Mouse (Mus musculus) midbrain, embryonic 16.5 days (tissue): ENCODE data around the gene Slc25a40. TPM values are rescaled to one million over a fixed set of nuclear protein-coding genes. Genes with fewer than 3 reads are reported as not detected.

Experiments used
- ATAC-seq: fragments of 200-750 bp; cut with Nextera tagmentation; 2 replicates; pipeline ENCODE4 v1.8.0; 2017; ENCODE audit warnings: moderate TSS enrichment
- H3K27ac ChIP-seq: fragments of 300-500 bp; sonication (generic); 2 replicates; pipeline ENCODE4 v1.5.1; 2014; ENCODE audit warnings: mild to moderate bottlenecking, low read length, mixed read lengths
- H3K27me3 ChIP-seq: fragments of 300-500 bp; sonication (generic); 2 replicates; pipeline ENCODE4 v1.6.1; 2014; ENCODE audit warnings: low read depth, low read length, mixed read lengths; ENCODE audit not compliant: control insufficient read depth, insufficient read depth
- H3K36me3 ChIP-seq: fragments of 300-500 bp; sonication (generic); 2 replicates; pipeline ENCODE4 v1.6.1; 2014; ENCODE audit warnings: mild to moderate bottlenecking, low read length, moderate library complexity, mixed read lengths; ENCODE audit not compliant: control insufficient read depth, insufficient read depth
- H3K4me1 ChIP-seq: fragments of 300-500 bp; sonication (generic); 2 replicates; pipeline ENCODE4 v1.6.1; 2014; ENCODE audit warnings: mild to moderate bottlenecking, low read length, mixed read lengths; ENCODE audit not compliant: control insufficient read depth, insufficient read depth
- H3K4me2 ChIP-seq: fragments of 300-500 bp; sonication (generic); 2 replicates; pipeline ENCODE4 v1.6.1; 2014; ENCODE audit warnings: mild to moderate bottlenecking, low read length, mixed read lengths
- H3K4me3 ChIP-seq: fragments of 300-500 bp; sonication (generic); 2 replicates; pipeline ENCODE4 v1.5.1; 2014; ENCODE audit warnings: low read depth, mild to moderate bottlenecking, low read length, moderate library complexity, mixed read lengths
- H3K9ac ChIP-seq: fragments of 300-500 bp; sonication (generic); 2 replicates; pipeline ENCODE4 v1.6.1; 2014; ENCODE audit warnings: low read depth, low read length, mixed read lengths
- H3K9me3 ChIP-seq: fragments of 300-500 bp; sonication (generic); replicated peaks from 2 replicates; pipeline ENCODE4 v1.6.1; 2014; ENCODE audit warnings: mild to moderate bottlenecking, low read length, mixed read lengths; ENCODE audit not compliant: control insufficient read depth, poor library complexity, severe bottlenecking
- WGBS: fragments of 180-500 bp; shearing (Covaris S2); extraction: QIAGEN DNeasy Blood & Tissue Kit; methylation state at CpG from one replicate; pipeline ENCODE4 v1.1.7; 2014; 5-methylcytosine and 5-hydroxymethylcytosine counted together
- polyA plus RNA-seq: library from polyadenylated mRNA; unstranded; fragments of >200 nt; fragmentation: Nextera tagmentation; extraction: Ambion mirVana; gene quantifications from 2 replicates; pipeline ENCODE4 v1.2.1, GENCODE M21; 2015

Gene Slc25a40
- polyA plus RNA-seq, 1 experiment from 2014 or later, result 8.9 TPM

DNA sequence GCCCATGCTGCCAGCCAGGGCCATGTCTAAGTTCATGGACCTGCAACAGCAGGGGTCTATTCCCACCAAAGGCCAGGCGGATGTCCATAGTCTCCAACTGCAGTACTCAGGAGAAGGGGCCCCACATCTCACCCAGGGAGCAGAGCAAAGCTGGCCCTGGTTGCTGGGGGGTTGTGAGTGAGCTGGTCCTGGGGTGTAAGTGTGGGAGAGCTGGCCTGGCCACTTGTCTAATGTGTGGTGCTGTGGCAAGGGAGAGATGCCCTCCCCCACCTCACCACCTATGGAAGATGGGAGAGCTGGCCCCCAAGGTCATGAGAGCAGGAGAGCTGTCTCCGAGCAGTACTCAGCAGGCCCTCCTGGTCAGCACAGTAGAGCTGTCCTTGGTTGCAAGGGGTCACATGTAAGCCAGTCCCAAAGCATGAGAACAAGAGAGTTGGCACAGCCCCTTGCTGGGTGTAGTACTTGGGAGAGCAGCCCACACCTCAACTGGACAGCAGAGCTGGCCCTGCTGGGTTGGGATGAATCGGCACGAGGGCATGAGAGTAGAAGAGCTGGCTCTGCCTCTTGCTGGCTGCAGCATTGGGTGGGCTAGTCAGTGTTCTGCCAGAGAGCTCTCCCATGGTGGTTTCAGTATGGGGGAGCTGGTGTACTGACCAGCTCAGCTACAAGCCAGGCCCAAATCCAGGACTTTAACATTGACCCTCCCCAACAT is 65.5 kb downstream of the Slc25a40 start:
- peak; percentile 44 for ATAC-seq
- WGBS, result 54% methylated on average over 4 of the region's 4 CpGs
- Histone ChIP-seq H3K4me2 (no peak overlapping the region), H3K9me3 (no peaks in the 10 kb centered on the region), H3K4me3 (no peak overlapping the region), H3K36me3 (peaks cover 6% of the 10 kb centered on the region), H3K27ac (no peak overlapping the region), H3K9ac (no peak overlapping the region), H3K27me3 (no peaks in the 10 kb centered on the region), H3K4me1 (no peaks in the 10 kb centered on the region)

GRCm38 (mm10) chr5:8488701-8489297 is 66.1 kb downstream of the Slc25a40 start:
- no peaks in the 10 kb centered on the region for H3K9me3 ChIP-seq
- no peak overlapping the region for H3K9ac ChIP-seq
- no peak overlapping the region for H3K4me3 ChIP-seq
- H3K4me2 ChIP-seq, result no peak overlapping the region
- WGBS, result 12% methylated on average over 2 of the region's 2 CpGs
- no peaks in the 10 kb centered on the region for H3K4me1 ChIP-seq
- no peaks in the 10 kb centered on the region for H3K27me3 ChIP-seq
- ATAC-seq, result peak; percentile 43
- peaks cover 6% of the 10 kb centered on the region for H3K36me3 ChIP-seq
- H3K27ac ChIP-seq, result no peak overlapping the region

DNA sequence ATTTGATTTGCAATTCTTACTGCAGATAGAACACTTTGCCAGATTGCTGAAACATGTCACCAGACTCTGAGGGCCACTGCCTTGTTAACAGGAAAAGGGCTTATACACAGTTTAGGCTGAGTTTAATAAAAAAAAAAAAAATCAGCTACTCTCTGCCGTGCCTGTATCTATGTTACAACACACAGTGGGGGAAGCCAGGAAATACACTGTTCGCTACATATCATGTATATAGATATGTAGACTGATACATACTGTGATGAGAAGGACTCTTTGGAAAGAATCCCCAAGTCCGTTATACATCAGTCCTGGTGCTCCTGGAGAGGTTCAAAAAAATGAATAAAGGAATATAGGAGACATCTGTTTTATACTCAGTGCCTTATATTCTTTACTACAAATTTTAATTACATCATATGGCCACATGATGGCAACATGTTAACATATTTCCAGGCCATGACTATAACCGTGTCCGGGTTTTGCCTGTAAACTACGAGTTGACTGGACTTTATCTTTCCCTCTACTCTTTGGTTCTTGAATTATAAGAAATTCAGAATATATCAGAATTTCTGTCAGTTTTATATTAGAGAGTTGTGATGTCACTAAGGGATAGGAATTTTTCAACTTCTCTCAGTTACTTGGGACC is 66.9 kb downstream of the Slc25a40 start:
- Histone ChIP-seq H3K4me3 (no peak overlapping the region), H3K9me3 (no peaks in the 10 kb centered on the region), H3K9ac (no peak overlapping the region), H3K36me3 (peaks cover 9% of the 10 kb centered on the region), H3K27ac (no peak overlapping the region), H3K4me1 (no peaks in the 10 kb centered on the region), H3K27me3 (no peaks in the 10 kb centered on the region), H3K4me2 (no peak overlapping the region)
- ATAC-seq, result peak; percentile 83
- 33% methylated on average over 6 of the region's 6 CpGs for WGBS

DNA sequence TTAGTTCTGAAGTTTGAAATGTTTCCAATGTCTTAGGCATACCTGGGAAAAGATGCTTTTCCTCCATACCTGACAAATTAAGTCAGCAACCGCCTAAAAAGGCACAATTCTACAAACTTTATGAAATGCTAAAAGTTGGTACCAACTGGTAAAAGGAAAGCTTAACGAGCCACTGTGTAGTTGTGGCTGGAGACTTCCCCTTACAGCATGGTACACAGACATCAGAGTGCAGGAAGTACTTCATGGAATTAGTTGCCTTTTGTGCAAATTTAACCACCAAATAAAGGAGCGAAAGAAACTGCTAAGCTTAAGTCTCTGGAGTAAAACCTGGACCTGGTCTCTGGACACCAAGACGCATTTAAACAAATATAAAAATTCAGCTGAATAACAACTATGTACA is 69.1 kb downstream of the Slc25a40 start:
- Histone ChIP-seq H3K36me3 (peaks cover 10% of the 10 kb centered on the region), H3K9ac (no peak overlapping the region), H3K9me3 (no peaks in the 10 kb centered on the region), H3K4me3 (no peak overlapping the region), H3K4me1 (no peaks in the 10 kb centered on the region), H3K4me2 (no peak overlapping the region), H3K27ac (no peak overlapping the region), H3K27me3 (no peaks in the 10 kb centered on the region)
- no peak for ATAC-seq
- WGBS, result 70% methylated on average over 4 of the region's 4 CpGs

Other genes starting within 250 kb of the Slc25a40 start
- gene Adam22, start 54.7 kb upstream of the Slc25a40 start, polyA plus RNA-seq, result 49.5 and 51.1 TPM in 2 replicates
- gene Dbf4, start 134 bp upstream of the Slc25a40 start, polyA plus RNA-seq, result 7.0 and 11.2 TPM in 2 replicates
- 52.9 and 53.8 TPM in 2 replicates for gene Rundc3b, start 200.1 kb downstream of the Slc25a40 start, polyA plus RNA-seq
- gene Abcb1a, start 237.2 kb downstream of the Slc25a40 start, polyA plus RNA-seq, result 2.1 TPM in 2 replicates